Mouse (Mus musculus) embryo, embryonic 10 days (tissue): ENCODE results near the gene Elf4.

Experiments
- DNase-seq: peaks from one replicate; pipeline ENCODE4 v3.0.0-alpha.2; 2015; ENCODE audit warnings: low spot score

Gene Elf4

DNA sequence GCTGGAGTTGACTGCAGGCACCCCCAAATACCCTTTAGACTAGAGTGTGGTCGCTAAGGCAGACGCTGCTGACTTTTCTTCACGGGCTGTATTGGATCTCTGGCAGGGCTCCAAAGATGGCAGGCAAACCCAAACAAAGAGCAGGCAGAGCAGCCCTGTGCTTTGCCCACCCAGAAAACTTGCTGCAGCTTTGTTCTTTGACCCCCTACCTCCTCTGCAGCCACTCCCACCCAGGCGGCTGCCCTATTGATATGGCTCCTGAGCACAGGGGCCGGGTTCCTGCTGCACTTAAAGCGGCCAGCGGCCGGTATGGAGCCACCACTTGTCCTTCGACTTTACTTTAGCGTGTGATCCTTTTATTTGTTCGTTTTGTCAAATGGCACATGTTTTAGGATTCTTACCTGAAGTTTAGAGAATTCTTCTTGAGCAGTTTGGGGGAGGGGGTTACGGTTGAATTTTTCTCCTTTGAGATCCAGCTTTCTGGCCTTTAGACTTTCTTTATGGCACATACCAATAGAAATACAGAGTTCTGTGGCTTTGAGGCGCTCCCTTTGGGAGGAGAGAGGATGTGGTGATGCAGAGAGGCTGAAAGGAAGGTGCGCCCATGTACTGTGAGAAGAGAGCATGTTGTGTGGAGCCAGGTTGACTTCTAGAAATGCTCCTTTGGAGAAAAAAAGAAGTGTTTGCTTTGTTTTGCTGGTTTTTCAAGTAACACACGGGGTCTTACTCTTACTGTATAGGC is 96.9 kb downstream of the Elf4 start:
- DNase-seq = no peak
